8 mouse cellular contexts compared by ENCODE assay signal in genomic region chr4:116556561-116557305, GRCm38 (mm10). TPM values are rescaled to one million over a fixed set of nuclear protein-coding genes. Genes with fewer than 3 reads are reported as not detected.
DNase-seq lines count a peak whose midpoint lies in the region; ATAC-seq and TF ChIP-seq lines count a peak whose summit lies in the region.

No protein-coding gene starts in this region.

- no peaks in the 10 kb centered on the region for H3K4me1 ChIP-seq in cortical plate, adult 2 months (ENCODE audit: control insufficient read depth, insufficient read depth, low read length)

- no peak for TF ChIP-seq CTCF in cortical plate, adult 2 months (IDR thresholded peaks at IDR 0.05; ENCODE audit: extremely low read depth, insufficient read depth, low read length)

- peak overlapping the region; percentile 98 for H3K4me3 ChIP-seq in cortical plate, adult 2 months (ENCODE audit: insufficient read depth, low read length)

- DNase-seq in gastrocnemius, postnatal 10 days = peak; percentile 90
- DNase-seq in induced T-regulatory cell, adult 2 months (ENCODE audit: low read depth) = peak; percentile 97
- peak; percentile 87 to 94 for DNase-seq in left cerebral cortex, adult 9 months (ENCODE audit: low spot score in 2 of 2)
- DNase-seq in right cerebral cortex, postnatal 14 days = peak; percentile 90
- peak; percentile 91 to 94 for DNase-seq in urinary bladder, postnatal 36 days (ENCODE audit: low spot score in 2 of 2)

- TF ChIP-seq POLR2A in cortical plate, adult 2 months (IDR thresholded peaks at IDR 0.05; ENCODE audit: extremely low read depth, insufficient read depth, low read length) = peak; percentile 96

- ATAC-seq in activated CD4-positive, CD25-positive, alpha-beta regulatory T cell, adult 4 months = peak; percentile 84
- peak; percentile 80 for ATAC-seq in megakaryocyte progenitor cell, adult 5-6 weeks (replicated peaks; ENCODE audit: poor library complexity)

- peak overlapping the region; percentile 94 for H3K27ac ChIP-seq in cortical plate, adult 2 months (ENCODE audit: insufficient read depth, low read length)

RNA-seq across cellular contexts. Expression of gene Gpbp1l1, which starts 0.7 kb away (rescaled TPM):
- polyA plus RNA-seq in activated CD4-positive, CD25-positive, alpha-beta regulatory T cell, adult 4 months (2017; shearing (Covaris generic)) = 100 to 1,000 TPM in 1 of 2 experiments, 10 to 100 TPM in 1; 88.7 to 103 TPM
- polyA plus RNA-seq in cortical plate, adult 2 months (2012; rRNA removed) = 33.8 and 40.6 TPM in 2 replicates
- total RNA-seq in gastrocnemius, postnatal 10 days (2021) = 10 to 100 TPM; 32.0 to 34.3 TPM
- total RNA-seq in megakaryocyte progenitor cell, adult 5-6 weeks (2015) = 80.6 and 90.1 TPM in 2 replicates
- 143 and 169 TPM in 2 replicates for total RNA-seq in megakaryocyte progenitor cell, adult 5-6 weeks (2017)

RNA-seq across cellular contexts. Expression of gene Tmem69, which starts 1.0 kb away (rescaled TPM):
- polyA plus RNA-seq in activated CD4-positive, CD25-positive, alpha-beta regulatory T cell, adult 4 months (2017; shearing (Covaris generic)) = 10 to 100 TPM; 25.7 to 29.7 TPM
- 8.4 and 9.0 TPM in 2 replicates for polyA plus RNA-seq in cortical plate, adult 2 months (2012; rRNA removed)
- 10 to 100 TPM; 15.7 to 16.4 TPM for total RNA-seq in gastrocnemius, postnatal 10 days (2021)
- 38.6 and 41.1 TPM in 2 replicates for total RNA-seq in megakaryocyte progenitor cell, adult 5-6 weeks (2015)
- total RNA-seq in megakaryocyte progenitor cell, adult 5-6 weeks (2017) = 11.0 and 11.8 TPM in 2 replicates

RNA-seq across cellular contexts. Expression of gene Ccdc17, which starts 39.7 kb away (rescaled TPM):
- 10 to 100 TPM in 1 of 2 experiments, 1 to 10 TPM in 1; 9.2 to 15.3 TPM for polyA plus RNA-seq in activated CD4-positive, CD25-positive, alpha-beta regulatory T cell, adult 4 months (2017; shearing (Covaris generic))
- polyA plus RNA-seq in cortical plate, adult 2 months (2012; rRNA removed) = 5.0 and 8.3 TPM in 2 replicates
- total RNA-seq in gastrocnemius, postnatal 10 days (2021) = 1 to 10 TPM; 2.1 to 2.4 TPM
- total RNA-seq in megakaryocyte progenitor cell, adult 5-6 weeks (2015) = 2.9 and 5.0 TPM in 2 replicates
- 0.91 and 1.4 TPM in 2 replicates for total RNA-seq in megakaryocyte progenitor cell, adult 5-6 weeks (2017)

RNA-seq across cellular contexts. Expression of gene Ipp, which starts 49.4 kb away (rescaled TPM):
- 10 to 100 TPM in 1 of 2 experiments, 1 to 10 TPM in 1; 9.9 to 16.2 TPM for polyA plus RNA-seq in activated CD4-positive, CD25-positive, alpha-beta regulatory T cell, adult 4 months (2017; shearing (Covaris generic))
- 7.0 and 7.9 TPM in 2 replicates for polyA plus RNA-seq in cortical plate, adult 2 months (2012; rRNA removed)
- 10 to 100 TPM; 14.4 to 15.2 TPM for total RNA-seq in gastrocnemius, postnatal 10 days (2021)
- total RNA-seq in megakaryocyte progenitor cell, adult 5-6 weeks (2015) = 8.7 and 8.8 TPM in 2 replicates
- 8.5 and 16.3 TPM in 2 replicates for total RNA-seq in megakaryocyte progenitor cell, adult 5-6 weeks (2017)

Comparison
In these comparisons a context has a peak if more than half of its experiments do, and no peak if none do; other contexts are left out.
1. Peak in every context shown above with its lines: DNase-seq, ATAC-seq, H3K4me3 ChIP-seq and H3K27ac ChIP-seq.